Mouse (Mus musculus) heart, embryonic 10.5 days (tissue): ENCODE data around the gene Il24. TPM values are rescaled to one million over a fixed set of nuclear protein-coding genes. Genes with fewer than 3 reads are reported as not detected.

Experiments
- DNase-seq: peaks from one replicate; pipeline ENCODE4 v3.0.0-alpha.2; 2017; ENCODE audit warnings: low spot score
- H3K27ac ChIP-seq: fragments of 300-500 bp; sonication (generic); 2 replicates; pipeline ENCODE4 v1.5.1; 2016; ENCODE audit warnings: mild to moderate bottlenecking
- H3K27me3 ChIP-seq: fragments of 300-500 bp; sonication (generic); 2 replicates; pipeline ENCODE4 v1.6.1; 2016; ENCODE audit warnings: mild to moderate bottlenecking; ENCODE audit not compliant: poor library complexity, insufficient read depth, severe bottlenecking
- H3K36me3 ChIP-seq: fragments of 300-500 bp; sonication (generic); 2 replicates; pipeline ENCODE4 v1.6.1; 2016; ENCODE audit warnings: mild to moderate bottlenecking, moderate library complexity
- H3K4me1 ChIP-seq: fragments of 300-500 bp; sonication (generic); 2 replicates; pipeline ENCODE4 v1.6.1; 2016; ENCODE audit warnings: mild to moderate bottlenecking
- H3K4me3 ChIP-seq: fragments of 300-500 bp; sonication (generic); 2 replicates; pipeline ENCODE4 v1.5.1; 2016; ENCODE audit warnings: mild to moderate bottlenecking, moderate library complexity
- H3K9me3 ChIP-seq: fragments of 300-500 bp; sonication (generic); 2 replicates; pipeline ENCODE4 v1.6.1; 2016; ENCODE audit warnings: mild to moderate bottlenecking, moderate library complexity
- WGBS: fragments of 180-500 bp; shearing (Covaris S2); methylation state at CpG from one replicate; pipeline ENCODE4 v1.1.7; 2016; 5-methylcytosine and 5-hydroxymethylcytosine counted together
- polyA plus RNA-seq: library from polyadenylated mRNA; unstranded; fragments of >200 nt; fragmentation: Nextera tagmentation; extraction: Ambion mirVana; gene quantifications from 2 replicates; pipeline ENCODE4 v1.2.1, GENCODE M21; 2016

The Il24 gene
- polyA plus RNA-seq, 1 experiment from 2014 or later, result not detected

GRCm38 (mm10) chr1:130876931-130877509, 10.2 kb downstream of the Il24 start:
- no peak overlapping the region for H3K27ac ChIP-seq
- no peak for DNase-seq
- H3K4me3 ChIP-seq, result no peak overlapping the region
- H3K9me3 ChIP-seq, result no peaks in the 10 kb centered on the region
- H3K36me3 ChIP-seq, result no peaks in the 10 kb centered on the region
- WGBS, result 19% methylated on average over 3 of the region's 3 CpGs
- peaks cover 14% of the 10 kb centered on the region for H3K4me1 ChIP-seq
- H3K27me3 ChIP-seq, result peaks cover 35% of the 10 kb centered on the region

- Histone ChIP-seq H3K4me1 (peaks cover 10% of the 10 kb centered on the region), H3K27me3 (peaks cover 35% of the 10 kb centered on the region), H3K27ac (no peak overlapping the region), H3K4me3 (no peak overlapping the region), H3K36me3 (no peaks in the 10 kb centered on the region), H3K9me3 (no peaks in the 10 kb centered on the region)
- no peak for DNase-seq
- 54% methylated on average over 3 of the region's 3 CpGs for WGBS
Measured at GRCm38 (mm10) chr1:130875910-130876309, 11.3 kb downstream of the Il24 start.

- peaks cover 28% of the 10 kb centered on the region for H3K27me3 ChIP-seq
- H3K4me1 ChIP-seq, result peaks cover 10% of the 10 kb centered on the region
- no peaks in the 10 kb centered on the region for H3K9me3 ChIP-seq
- H3K4me3 ChIP-seq, result no peak overlapping the region
- H3K27ac ChIP-seq, result no peak overlapping the region
- H3K36me3 ChIP-seq, result no peaks in the 10 kb centered on the region
- DNase-seq, result no peak
- WGBS, result 39% methylated on average over 3 of the region's 3 CpGs
Measured at GRCm38 (mm10) chr1:130875139-130875538, 12.1 kb downstream of the Il24 start.

- peaks cover 3% of the 10 kb centered on the region; the same call in 1 of the 2 replicates for H3K4me1 ChIP-seq
- H3K4me3 ChIP-seq, result no peak overlapping the region
- H3K27ac ChIP-seq, result no peak overlapping the region
- no peaks in the 10 kb centered on the region for H3K36me3 ChIP-seq
- DNase-seq, result no peak
- H3K27me3 ChIP-seq, result peaks cover 8% of the 10 kb centered on the region
- WGBS, result 85% methylated on average over 2 of the region's 2 CpGs
- H3K9me3 ChIP-seq, result no peaks in the 10 kb centered on the region
Measured at GRCm38 (mm10) chr1:130872912-130873311, 14.3 kb downstream of the Il24 start.

GRCm38 (mm10) chr1:130865541-130866221, 21.6 kb downstream of the Il24 start, which contains the start of gene Fcmr:
Gene Fcmr (plus strand): TSS chr1:130865669.
- WGBS, result 78% methylated on average over 7 of the region's 7 CpGs

GRCm38 (mm10) chr1:130864741-130865140, 22.5 kb downstream of the Il24 start:
- 90% methylated on average over 5 of the region's 5 CpGs for WGBS
- Histone ChIP-seq H3K27ac (no peak overlapping the region), H3K27me3 (no peaks in the 10 kb centered on the region), H3K36me3 (no peaks in the 10 kb centered on the region), H3K9me3 (no peaks in the 10 kb centered on the region), H3K4me1 (no peaks in the 10 kb centered on the region), H3K4me3 (no peak overlapping the region)
- no peak for DNase-seq

More at GRCm38 (mm10) chr1:130865541-130866221, 21.6 kb downstream of the Il24 start, which contains the start of gene Fcmr:
- no peaks in the 10 kb centered on the region for H3K4me1 ChIP-seq
- H3K4me3 ChIP-seq, result no peak within 1 kb of the TSS
- no peaks in the 10 kb centered on the region for H3K36me3 ChIP-seq
- no peaks in the 10 kb centered on the region for H3K27me3 ChIP-seq
- H3K9me3 ChIP-seq, result no peaks in the 10 kb centered on the region
- no peak for DNase-seq
- H3K27ac ChIP-seq, result no peak within 1 kb of the TSS

GRCm38 (mm10) chr1:130864238-130864637, 23.0 kb downstream of the Il24 start:
- H3K9me3 ChIP-seq, result no peaks in the 10 kb centered on the region
- H3K36me3 ChIP-seq, result no peaks in the 10 kb centered on the region
- no peak overlapping the region for H3K4me3 ChIP-seq
- WGBS, result 73% methylated on average over 4 of the region's 4 CpGs
- no peaks in the 10 kb centered on the region for H3K27me3 ChIP-seq
- H3K4me1 ChIP-seq, result no peaks in the 10 kb centered on the region
- H3K27ac ChIP-seq, result no peak overlapping the region
- DNase-seq, result no peak

GRCm38 (mm10) chr1:130857456-130857855, 29.8 kb downstream of the Il24 start:
- H3K4me1 ChIP-seq, result peaks cover 3% of the 10 kb centered on the region; the same call in 1 of the 2 replicates
- WGBS, result 88% methylated on average over 4 of the region's 4 CpGs

GRCm38 (mm10) chr1:130855723-130856122, 31.5 kb downstream of the Il24 start:
- Histone ChIP-seq H3K4me3 (no peak overlapping the region), H3K27ac (no peak overlapping the region), H3K27me3 (no peaks in the 10 kb centered on the region), H3K9me3 (no peaks in the 10 kb centered on the region), H3K36me3 (no peaks in the 10 kb centered on the region), H3K4me1 (peaks cover 4% of the 10 kb centered on the region; the same call in 1 of the 2 replicates)
- no peak for DNase-seq
- 71% methylated on average over 2 of the region's 2 CpGs for WGBS

More at GRCm38 (mm10) chr1:130857456-130857855, 29.8 kb downstream of the Il24 start:
- H3K27me3 ChIP-seq, result no peaks in the 10 kb centered on the region
- H3K36me3 ChIP-seq, result no peaks in the 10 kb centered on the region
- no peak overlapping the region for H3K4me3 ChIP-seq
- H3K27ac ChIP-seq, result no peak overlapping the region
- no peaks in the 10 kb centered on the region for H3K9me3 ChIP-seq
- DNase-seq, result no peak

- H3K4me3 ChIP-seq, result no peak overlapping the region
- H3K36me3 ChIP-seq, result no peaks in the 10 kb centered on the region
- H3K27ac ChIP-seq, result no peak overlapping the region
- H3K4me1 ChIP-seq, result peaks cover 9% of the 10 kb centered on the region
- H3K27me3 ChIP-seq, result no peaks in the 10 kb centered on the region
- no peaks in the 10 kb centered on the region for H3K9me3 ChIP-seq
- 79% methylated on average over 9 of the region's 9 CpGs for WGBS
- no peak for DNase-seq
Measured at GRCm38 (mm10) chr1:130854819-130855218, 32.4 kb downstream of the Il24 start.

GRCm38 (mm10) chr1:130850405-130850804, 36.8 kb downstream of the Il24 start:
- no peaks in the 10 kb centered on the region for H3K36me3 ChIP-seq
- no peak for DNase-seq
- 60% methylated on average over 5 of the region's 5 CpGs for WGBS
- H3K27me3 ChIP-seq, result 0 out of 2 replicates have a peak, but pooled peaks cover 3% of the 10 kb centered on the region
- no peak overlapping the region for H3K4me3 ChIP-seq
- no peak overlapping the region for H3K27ac ChIP-seq
- H3K4me1 ChIP-seq, result peaks cover 9% of the 10 kb centered on the region
- no peaks in the 10 kb centered on the region for H3K9me3 ChIP-seq

- Histone ChIP-seq H3K36me3 (no peaks in the 10 kb centered on the region), H3K9me3 (no peaks in the 10 kb centered on the region), H3K4me3 (no peak overlapping the region), H3K4me1 (peaks cover 5% of the 10 kb centered on the region; the same call in 1 of the 2 replicates), H3K27me3 (0 out of 2 replicates have a peak, but pooled peaks cover 3% of the 10 kb centered on the region), H3K27ac (no peak overlapping the region)
- DNase-seq, result no peak
- WGBS, result 86% methylated on average over 10 of the region's 10 CpGs
Measured at GRCm38 (mm10) chr1:130849530-130850214, 37.6 kb downstream of the Il24 start.

GRCm38 (mm10) chr1:130844516-130844915, 42.7 kb downstream of the Il24 start:
- H3K4me3 ChIP-seq, result no peak overlapping the region
- H3K27me3 ChIP-seq, result 0 out of 2 replicates have a peak, but pooled peaks cover 3% of the 10 kb centered on the region
- H3K9me3 ChIP-seq, result no peaks in the 10 kb centered on the region
- no peak overlapping the region for H3K27ac ChIP-seq
- WGBS, result 84% methylated on average over 7 of the region's 7 CpGs
- no peaks in the 10 kb centered on the region for H3K36me3 ChIP-seq
- no peak for DNase-seq
- H3K4me1 ChIP-seq, result no peaks in the 10 kb centered on the region
